Mouse (Mus musculus): ENCODE results near the gene 6030408B16Rik.

Gene 6030408B16Rik

DNA sequence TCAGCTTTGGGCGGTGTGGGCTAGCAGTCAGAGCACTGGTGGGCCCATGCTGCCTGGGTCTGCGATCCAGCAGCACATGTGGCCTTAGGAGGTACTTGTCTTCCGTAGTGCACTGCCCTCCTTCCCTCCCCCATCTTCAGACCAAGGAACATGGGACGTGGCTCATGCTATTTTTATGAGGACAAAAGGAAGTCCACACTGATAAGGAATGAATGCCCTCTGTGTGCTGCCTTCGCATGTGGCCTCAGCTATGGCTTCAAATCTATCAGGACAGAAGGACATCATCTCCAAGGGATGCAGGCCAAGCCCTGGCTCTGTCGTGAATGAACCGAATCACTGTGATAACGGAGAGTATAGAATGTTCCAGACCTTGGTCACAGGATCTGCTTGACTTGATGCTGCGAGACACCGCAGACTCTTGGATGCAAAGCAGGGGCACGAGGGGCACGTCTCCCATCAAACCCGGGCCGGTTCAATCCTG is 6.5 kb downstream of the 6030408B16Rik start:
- Histone ChIP-seq H3K27me3 (ENCODE audit: control insufficient read depth, insufficient read depth, low read length, poor library complexity, severe bottlenecking) (no peaks in the 10 kb centered on the region), H3K36me3 (ENCODE audit: control insufficient read depth, insufficient read depth, low read length, poor library complexity, severe bottlenecking) (no peaks in the 10 kb centered on the region)
- DNase-seq (ENCODE audit: low read depth, low spot score) = no peak

DNA sequence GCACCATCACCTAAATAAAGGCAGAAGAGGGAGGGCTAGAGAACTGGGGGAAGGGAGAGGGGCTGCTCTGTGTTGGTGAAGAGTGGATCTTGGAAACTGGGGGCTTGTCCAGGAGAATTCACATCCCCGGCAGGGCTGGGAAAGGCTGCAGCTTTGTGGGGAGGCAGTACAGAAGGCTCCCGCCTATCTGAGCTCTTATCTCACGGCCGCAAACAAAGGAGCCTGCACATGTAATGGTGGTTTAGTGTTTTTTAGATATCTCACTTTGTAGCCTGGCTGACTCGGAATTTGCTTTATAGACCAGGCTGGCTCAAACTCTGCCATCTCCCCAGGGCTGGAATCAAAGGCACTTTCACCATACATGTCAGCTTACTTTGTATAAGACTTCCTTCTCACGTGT is 7.1 kb downstream of the 6030408B16Rik start:
- Histone ChIP-seq H3K36me3 (ENCODE audit: control insufficient read depth, insufficient read depth, low read length, poor library complexity, severe bottlenecking) (no peaks in the 10 kb centered on the region), H3K27me3 (ENCODE audit: control insufficient read depth, insufficient read depth, low read length, poor library complexity, severe bottlenecking) (no peaks in the 10 kb centered on the region)
- no peak for DNase-seq (ENCODE audit: low read depth, low spot score)

DNA sequence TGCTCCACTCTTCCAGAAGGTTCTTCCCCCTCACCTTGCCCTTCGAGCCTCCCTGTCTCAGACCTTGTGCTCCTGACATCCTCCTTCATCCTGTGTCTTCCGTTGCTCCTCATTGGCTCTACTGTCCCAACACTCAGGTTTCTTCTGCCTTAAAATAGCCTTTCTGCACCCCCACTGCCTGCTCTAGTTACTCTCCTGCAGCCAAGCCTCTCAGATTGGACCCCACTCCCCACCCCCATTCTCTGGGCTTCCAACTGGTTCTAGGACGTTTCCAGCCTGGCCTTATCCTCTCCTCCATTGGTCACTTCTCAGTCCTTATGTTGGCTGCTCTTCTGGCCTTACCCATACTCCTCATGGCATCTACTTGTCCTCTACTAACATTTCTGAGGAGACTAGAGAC is 9.2 kb downstream of the 6030408B16Rik start:
- DNase-seq (ENCODE audit: low read depth, low spot score) = no peak
- no peaks in the 10 kb centered on the region for H3K36me3 ChIP-seq (ENCODE audit: control insufficient read depth, insufficient read depth, low read length, poor library complexity, severe bottlenecking)
- H3K27me3 ChIP-seq (ENCODE audit: control insufficient read depth, insufficient read depth, low read length, poor library complexity, severe bottlenecking) = no peaks in the 10 kb centered on the region

DNA sequence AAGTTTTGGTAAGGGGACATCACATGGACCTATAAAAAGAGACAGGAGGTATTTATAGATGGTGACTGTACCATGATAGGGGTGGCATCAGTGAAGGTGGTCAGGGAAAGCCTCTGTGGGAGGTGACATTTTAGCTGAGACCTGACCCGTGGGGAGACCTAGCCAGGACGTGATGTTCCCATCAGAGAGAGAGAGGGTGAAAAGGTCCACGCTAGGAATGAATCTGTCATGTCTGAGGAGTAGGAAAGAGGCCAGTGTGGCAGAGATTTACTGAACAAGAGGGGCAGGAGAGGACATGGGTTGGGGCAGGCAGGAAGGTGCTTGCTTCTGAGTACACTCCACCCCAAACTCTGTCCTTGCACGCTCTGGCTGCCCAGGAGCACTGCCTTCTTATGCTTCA is 10.8 kb downstream of the 6030408B16Rik start:
- Histone ChIP-seq H3K27me3 (ENCODE audit: control insufficient read depth, insufficient read depth, low read length, poor library complexity, severe bottlenecking) (no peaks in the 10 kb centered on the region), H3K36me3 (ENCODE audit: control insufficient read depth, insufficient read depth, low read length, poor library complexity, severe bottlenecking) (no peaks in the 10 kb centered on the region)
- DNase-seq (ENCODE audit: low read depth, low spot score) = no peak

DNA sequence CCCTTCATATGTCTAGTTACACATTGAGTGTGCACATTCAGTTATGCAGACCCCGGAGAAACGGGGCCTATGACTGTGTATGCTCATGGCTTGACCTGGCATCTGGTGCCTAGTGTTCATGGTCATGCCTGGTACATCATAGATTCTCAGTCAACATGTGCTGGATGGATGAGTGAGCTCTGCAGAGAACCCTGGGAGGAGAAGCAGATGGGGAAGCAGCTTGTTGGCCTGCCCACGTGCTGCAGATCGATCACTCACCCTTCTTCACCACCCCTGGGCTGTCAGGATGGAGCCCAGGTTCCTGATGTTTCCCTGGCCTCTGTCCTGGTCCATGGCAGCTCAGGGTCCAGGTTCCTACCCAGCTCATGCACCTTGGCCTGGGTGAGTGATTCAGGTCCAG is 13.4 kb downstream of the 6030408B16Rik start:
- Histone ChIP-seq H3K36me3 (ENCODE audit: control insufficient read depth, insufficient read depth, low read length, poor library complexity, severe bottlenecking) (no peaks in the 10 kb centered on the region), H3K27me3 (ENCODE audit: control insufficient read depth, insufficient read depth, low read length, poor library complexity, severe bottlenecking) (no peaks in the 10 kb centered on the region)
- DNase-seq (ENCODE audit: low read depth, low spot score) = no peak

DNA sequence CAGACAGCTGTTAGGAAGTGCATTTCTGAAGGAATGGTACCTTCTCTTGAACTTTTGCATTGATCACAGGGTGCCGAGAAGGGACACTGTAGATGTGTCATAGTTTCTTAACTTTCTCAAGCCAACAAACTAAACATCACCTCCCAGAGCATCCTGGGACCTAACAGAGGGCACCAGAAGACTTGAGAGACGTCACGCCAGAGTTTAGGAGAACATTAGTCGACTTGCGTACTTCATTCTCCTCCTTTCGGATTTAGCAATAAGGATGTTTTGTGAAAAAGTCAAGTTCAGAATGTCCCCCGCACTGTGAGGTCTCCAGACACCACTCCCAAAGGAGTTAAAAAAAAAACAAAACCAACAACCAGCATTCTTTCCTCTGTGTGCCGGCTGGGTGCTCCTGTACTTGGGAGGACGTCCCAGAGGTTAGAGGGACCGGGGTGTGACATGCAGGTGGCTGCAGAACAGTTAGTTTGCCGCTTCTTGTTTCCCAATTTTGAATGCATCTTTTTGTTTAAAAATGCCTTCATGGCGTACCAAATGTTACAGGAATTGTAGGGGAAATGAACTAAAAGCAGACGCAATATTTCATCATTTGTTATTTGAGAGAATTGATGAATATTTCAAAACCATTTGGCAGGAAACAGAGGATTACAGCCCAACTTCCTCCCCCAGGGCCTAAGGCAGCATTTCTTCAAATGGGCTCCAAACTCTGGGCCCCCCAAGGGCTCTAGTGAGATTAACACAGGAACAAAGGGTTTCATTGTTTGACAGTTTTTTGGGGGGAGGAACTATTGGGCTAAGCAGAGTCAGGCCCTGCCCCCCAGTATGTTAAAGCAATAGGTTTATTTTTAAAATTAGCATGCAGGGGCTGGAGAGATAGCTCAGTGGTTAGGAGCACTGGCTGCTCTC is 15.7 kb downstream of the 6030408B16Rik start:
- H3K36me3 ChIP-seq (ENCODE audit: control insufficient read depth, insufficient read depth, low read length, poor library complexity, severe bottlenecking) = no peaks in the 10 kb centered on the region
- DNase-seq (ENCODE audit: low read depth, low spot score) = no peak
- H3K27me3 ChIP-seq (ENCODE audit: control insufficient read depth, insufficient read depth, low read length, poor library complexity, severe bottlenecking) = no peaks in the 10 kb centered on the region

DNA sequence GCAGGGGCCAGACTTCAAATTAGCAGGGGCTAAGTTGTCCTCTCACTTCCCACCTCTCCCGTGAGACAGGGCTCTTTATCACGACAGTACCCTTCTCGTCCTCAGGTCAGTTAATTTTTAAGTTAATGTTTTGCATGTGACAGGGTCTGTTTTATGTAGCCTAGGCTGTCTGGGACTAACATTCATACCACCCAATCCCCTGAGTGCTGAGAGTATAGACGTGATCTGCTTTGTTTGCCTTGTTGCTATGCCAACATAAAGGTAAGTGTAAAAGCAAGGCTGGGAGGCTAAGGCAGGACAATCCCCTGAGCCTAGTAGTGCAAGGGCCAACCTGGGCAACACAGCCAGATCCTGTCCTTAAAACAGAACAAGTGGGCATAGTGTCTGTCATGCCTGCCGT is 16.5 kb downstream of the 6030408B16Rik start:
- no peaks in the 10 kb centered on the region for H3K27me3 ChIP-seq (ENCODE audit: control insufficient read depth, insufficient read depth, low read length, poor library complexity, severe bottlenecking)
- DNase-seq (ENCODE audit: low read depth, low spot score) = peak; percentile 47
- no peaks in the 10 kb centered on the region for H3K36me3 ChIP-seq (ENCODE audit: control insufficient read depth, insufficient read depth, low read length, poor library complexity, severe bottlenecking)

DNA sequence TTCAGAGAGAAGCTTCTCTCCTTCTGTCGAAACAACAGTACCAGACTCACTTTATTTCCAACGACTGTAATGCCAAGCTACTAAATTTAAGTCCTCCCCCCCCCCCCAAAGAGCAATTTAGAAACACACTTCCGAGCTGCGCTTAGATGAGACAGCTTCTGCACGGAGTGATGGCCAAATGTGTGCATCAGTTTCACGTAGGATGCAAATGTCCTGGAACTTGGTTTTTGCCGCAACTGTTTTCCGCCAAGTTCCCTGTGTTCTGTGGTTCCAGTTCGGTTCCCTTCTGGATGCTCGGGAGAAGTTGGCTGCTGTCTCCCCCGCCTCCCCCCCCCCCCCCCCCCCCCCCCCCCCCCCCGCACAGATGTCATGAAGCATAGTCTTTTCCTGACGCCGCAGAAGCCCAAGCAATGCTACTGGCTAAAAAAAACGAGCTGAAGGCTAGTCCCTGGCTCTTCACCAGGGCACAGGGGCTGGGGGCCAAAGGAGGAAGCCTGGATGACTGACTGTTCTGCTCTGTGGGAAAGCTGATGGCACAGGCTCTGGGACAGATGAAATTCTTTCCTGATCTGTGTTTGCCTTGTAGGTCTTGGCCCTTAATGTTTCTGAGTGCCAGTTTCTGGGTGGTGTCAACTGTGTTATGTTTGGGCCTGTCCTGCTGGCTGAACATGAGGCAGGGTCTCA is 18.2 kb downstream of the 6030408B16Rik start:
- H3K36me3 ChIP-seq (ENCODE audit: control insufficient read depth, insufficient read depth, low read length, poor library complexity, severe bottlenecking) = no peaks in the 10 kb centered on the region
- DNase-seq (ENCODE audit: low read depth, low spot score) = no peak
- no peaks in the 10 kb centered on the region for H3K27me3 ChIP-seq (ENCODE audit: control insufficient read depth, insufficient read depth, low read length, poor library complexity, severe bottlenecking)

DNA sequence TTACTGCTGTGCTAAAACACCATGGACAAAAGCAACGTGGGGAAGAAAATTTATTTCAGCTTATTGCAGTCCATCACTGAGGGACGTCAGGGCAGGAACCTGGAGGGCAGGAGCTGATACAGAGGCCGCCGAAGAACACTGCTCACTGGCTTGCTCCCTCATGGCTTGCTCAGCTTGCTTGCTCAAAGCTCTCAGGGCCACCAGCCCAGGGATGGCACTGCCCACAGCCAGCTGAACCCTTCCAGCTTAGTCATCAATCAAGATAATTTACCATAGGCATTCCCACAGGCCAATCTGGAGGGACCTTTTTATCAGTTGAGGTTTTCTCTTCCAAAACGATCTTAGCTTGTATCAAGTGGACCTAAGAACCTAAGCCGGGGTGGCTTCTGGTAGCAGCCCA is 19.0 kb downstream of the 6030408B16Rik start:
- no peaks in the 10 kb centered on the region for H3K36me3 ChIP-seq (ENCODE audit: control insufficient read depth, insufficient read depth, low read length, poor library complexity, severe bottlenecking)
- no peak for DNase-seq (ENCODE audit: low read depth, low spot score)

DNA sequence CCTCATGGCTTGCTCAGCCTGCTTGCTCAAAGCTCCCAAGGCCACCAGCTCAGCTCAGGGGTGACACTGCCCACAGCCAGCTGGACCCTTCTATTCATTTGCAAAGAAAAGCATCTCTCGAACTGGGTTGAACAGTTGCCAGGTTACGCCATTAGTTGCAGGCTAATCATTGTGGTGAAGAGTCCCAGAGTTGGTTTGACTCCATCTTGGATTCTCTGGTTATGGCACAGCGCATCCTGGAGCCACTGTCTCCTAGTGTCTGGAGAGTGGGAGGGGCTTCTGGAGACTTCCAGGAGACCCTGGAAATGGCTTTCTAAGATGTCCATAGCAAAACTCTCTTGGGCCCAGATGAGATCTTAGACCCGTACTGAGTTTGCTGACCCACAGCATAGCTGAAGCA is 22.4 kb downstream of the 6030408B16Rik start:
- Histone ChIP-seq H3K27me3 (ENCODE audit: control insufficient read depth, insufficient read depth, low read length, poor library complexity, severe bottlenecking) (no peaks in the 10 kb centered on the region), H3K36me3 (ENCODE audit: control insufficient read depth, insufficient read depth, low read length, poor library complexity, severe bottlenecking) (no peaks in the 10 kb centered on the region)
- DNase-seq (ENCODE audit: low read depth, low spot score) = no peak

More for the DNA sequence above, 19.0 kb downstream of the 6030408B16Rik start:
- H3K27me3 ChIP-seq (ENCODE audit: control insufficient read depth, insufficient read depth, low read length, poor library complexity, severe bottlenecking) = no peaks in the 10 kb centered on the region

DNA sequence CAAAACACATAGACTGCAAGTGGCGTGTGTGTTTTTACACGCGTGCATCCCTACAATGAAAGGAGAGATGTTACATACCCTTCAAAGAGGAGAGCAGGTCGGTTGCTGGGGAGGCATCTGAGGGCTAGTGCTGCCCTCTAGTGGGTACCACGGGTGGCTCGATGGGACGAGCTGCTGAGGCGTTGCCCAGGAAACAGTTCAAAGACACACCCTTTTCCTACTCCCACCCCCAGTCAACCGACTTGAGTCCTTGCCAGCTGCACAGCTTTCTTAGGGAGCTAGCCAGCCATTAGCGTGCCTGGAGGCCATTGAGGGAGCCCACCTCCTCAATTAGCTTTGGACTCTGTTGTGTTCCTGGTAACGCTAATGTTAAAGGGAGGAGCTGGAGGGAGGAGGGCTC is 22.8 kb downstream of the 6030408B16Rik start:
- no peaks in the 10 kb centered on the region for H3K36me3 ChIP-seq (ENCODE audit: control insufficient read depth, insufficient read depth, low read length, poor library complexity, severe bottlenecking)
- no peaks in the 10 kb centered on the region for H3K27me3 ChIP-seq (ENCODE audit: control insufficient read depth, insufficient read depth, low read length, poor library complexity, severe bottlenecking)
- peak; percentile 93 for DNase-seq (ENCODE audit: low read depth, low spot score)

DNA sequence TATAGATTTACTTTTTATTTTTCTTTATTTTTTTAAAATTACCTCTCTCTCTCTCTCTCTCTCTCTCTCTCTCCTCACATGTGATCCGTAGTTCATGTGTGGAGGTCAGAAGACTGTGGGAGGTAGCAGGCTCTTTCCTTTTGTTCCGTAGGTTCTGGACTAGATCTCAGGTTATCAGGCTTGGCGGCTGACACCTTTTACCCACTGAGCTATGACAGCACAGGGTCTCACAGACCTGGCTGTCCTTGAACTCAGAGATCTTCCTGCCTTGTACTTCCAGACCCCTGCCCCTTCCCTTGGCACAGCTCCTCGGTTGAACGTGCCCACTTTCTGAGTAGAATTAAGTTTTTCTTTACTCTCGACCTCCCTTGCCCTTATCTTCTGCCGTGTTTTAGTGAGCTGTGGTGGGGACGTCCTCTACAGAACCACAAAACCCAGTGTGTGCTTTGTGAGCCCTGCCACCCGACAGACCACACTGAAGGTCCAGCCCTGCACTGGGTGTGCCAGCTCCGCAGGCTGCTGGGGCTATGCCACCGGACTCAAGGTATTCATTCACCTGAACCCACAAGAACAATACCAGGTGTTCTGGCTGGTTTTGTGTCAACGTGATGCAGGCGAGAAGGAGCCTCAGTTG is 23.4 kb downstream of the 6030408B16Rik start:
- Histone ChIP-seq H3K27me3 (ENCODE audit: control insufficient read depth, insufficient read depth, low read length, poor library complexity, severe bottlenecking) (no peaks in the 10 kb centered on the region), H3K36me3 (ENCODE audit: control insufficient read depth, insufficient read depth, low read length, poor library complexity, severe bottlenecking) (no peaks in the 10 kb centered on the region)
- no peak for DNase-seq (ENCODE audit: low read depth, low spot score)

DNA sequence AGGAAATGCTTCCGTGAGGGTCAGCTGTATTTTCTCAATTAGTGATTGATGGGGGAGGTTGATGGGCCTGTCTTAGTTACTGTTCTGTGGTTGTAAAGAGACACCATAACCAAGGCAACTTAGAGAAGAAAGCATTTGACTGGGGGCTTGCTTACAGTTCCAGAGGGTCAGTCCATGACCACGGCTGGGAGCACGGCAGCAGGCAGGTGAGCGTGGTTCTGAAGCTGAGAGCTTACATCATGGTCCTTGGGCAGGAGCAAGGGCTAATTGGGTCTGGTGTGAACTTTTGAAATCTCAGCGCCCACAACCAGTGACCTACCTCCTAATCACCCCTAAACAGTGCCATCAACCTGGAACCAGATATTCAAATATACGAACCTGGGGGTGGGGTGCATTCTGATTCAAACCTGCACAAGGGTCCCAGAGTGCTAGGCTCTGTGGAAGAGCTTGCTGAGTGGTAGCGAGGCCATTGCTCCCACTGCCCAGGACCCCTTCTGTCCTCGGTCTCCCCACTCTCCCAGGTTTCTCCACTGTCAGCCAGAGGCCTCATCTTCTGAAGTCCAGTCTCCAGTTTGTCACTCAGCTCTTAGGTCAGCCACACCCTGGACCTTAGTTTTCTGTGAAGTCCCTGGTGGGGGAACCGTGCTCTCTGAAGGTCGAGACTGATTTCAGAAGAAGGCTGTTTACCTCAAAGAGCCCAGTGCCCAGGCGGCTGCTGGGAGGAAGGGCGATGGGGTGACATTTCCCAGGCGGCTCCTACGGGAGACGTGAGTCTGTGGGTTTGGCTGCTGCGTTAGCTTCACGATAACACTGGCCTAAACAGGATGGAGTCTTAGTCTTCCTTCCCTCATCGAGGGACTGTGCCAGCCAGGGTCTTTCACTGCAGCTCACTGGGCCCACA is 24.2 kb downstream of the 6030408B16Rik start:
- H3K36me3 ChIP-seq (ENCODE audit: control insufficient read depth, insufficient read depth, low read length, poor library complexity, severe bottlenecking) = no peaks in the 10 kb centered on the region
- no peaks in the 10 kb centered on the region for H3K27me3 ChIP-seq (ENCODE audit: control insufficient read depth, insufficient read depth, low read length, poor library complexity, severe bottlenecking)
- DNase-seq (ENCODE audit: low read depth, low spot score) = no peak

DNA sequence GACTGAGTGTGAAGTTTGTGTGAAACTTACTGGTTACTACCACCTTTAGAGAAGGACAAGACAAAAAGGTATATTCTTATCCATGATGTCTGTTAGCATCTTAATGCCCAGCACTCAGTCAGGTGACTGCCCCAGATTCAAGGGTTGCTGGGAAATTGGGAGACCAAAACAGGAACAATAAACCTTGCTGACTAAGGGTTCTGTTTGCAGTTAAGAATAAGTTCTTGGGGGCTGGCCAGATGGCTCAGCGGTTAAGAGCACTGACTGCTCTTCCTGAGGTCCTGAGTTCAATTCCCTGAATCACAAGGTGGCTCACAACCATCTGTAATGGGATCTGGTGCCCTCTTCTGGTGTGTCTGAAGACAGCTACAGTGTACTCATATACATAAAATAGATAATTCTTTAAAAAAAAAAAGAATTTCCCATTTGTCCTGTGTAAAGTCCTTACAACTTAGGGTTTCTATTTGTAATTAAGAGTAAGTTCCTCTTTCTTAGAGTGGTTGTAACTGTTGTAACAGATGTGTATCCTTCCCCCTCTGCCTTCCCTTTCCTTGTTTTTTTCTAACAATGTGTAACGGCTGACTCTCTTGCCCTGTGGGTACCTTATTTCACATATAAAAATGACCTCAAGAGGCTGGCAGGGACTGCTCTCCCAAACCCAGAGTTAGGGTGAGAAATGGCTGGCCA is 24.9 kb downstream of the 6030408B16Rik start:
- H3K27me3 ChIP-seq (ENCODE audit: control insufficient read depth, insufficient read depth, low read length, poor library complexity, severe bottlenecking) = no peaks in the 10 kb centered on the region

More for the DNA sequence above, 24.9 kb downstream of the 6030408B16Rik start:
- peak; percentile 29 for DNase-seq (ENCODE audit: low read depth, low spot score)
- H3K36me3 ChIP-seq (ENCODE audit: control insufficient read depth, insufficient read depth, low read length, poor library complexity, severe bottlenecking) = no peaks in the 10 kb centered on the region
